Mouse (Mus musculus) layer of hippocampus, adult 2 months (tissue): ENCODE data around the gene Nlrx1. TPM values are rescaled to one million over a fixed set of nuclear protein-coding genes. Genes with fewer than 3 reads are reported as not detected.

Experiments used
- DNase-seq, 2 experiments: peaks; one replicate each; pipeline ENCODE4 v3.0.0; 2022; ENCODE audit warnings: low spot score in 2 of 2
- H3K27ac ChIP-seq: fragments of 200-600 bp; 2 replicates; pipeline ENCODE4 v1.8.1; 2022
- H3K4me3 ChIP-seq: fragments of 200-600 bp; 2 replicates; pipeline ENCODE4 v1.8.1; 2022; ENCODE audit warnings: mild to moderate bottlenecking
- CTCF ChIP-seq: fragments of 200-600 bp; conservative IDR thresholded peaks from 2 replicates; pipeline ENCODE4 v1.8.1; 2022; ENCODE audit warnings: antibody characterized with exemption, mild to moderate bottlenecking, moderate library complexity
- total RNA-seq, 2 experiments: library from RNA; stranded (reverse); gene quantifications; 2 replicates each; pipeline ENCODE4 v1.2.3; 2021

Gene Nlrx1
- total RNA-seq, 2 experiments from 2014 or later = 11.6 to 13.9 TPM

GRCm38 (mm10) chr9:44288959-44289291 is 20.5 kb upstream of the Nlrx1 start:
- H3K27ac ChIP-seq = peak overlapping the region; percentile 89
- no peak for DNase-seq
- H3K4me3 ChIP-seq = peak overlapping the region; percentile 90
- TF ChIP-seq CTCF = no peak

GRCm38 (mm10) chr9:44288076-44288958 is 19.9 kb upstream of the Nlrx1 start, which contains the start of gene Abcg4:
Abcg4 (minus strand) TSS chr9:44288615.
- Histone ChIP-seq H3K27ac (peak within 1 kb of the TSS; percentile 89), H3K4me3 (peak within 1 kb of the TSS; percentile 90)
- TF ChIP-seq CTCF = no peak
- DNase-seq = no peak

- DNase-seq = no peak
- TF ChIP-seq CTCF = no peak
- H3K4me3 ChIP-seq = peak overlapping the region; percentile 90
- H3K27ac ChIP-seq = peak overlapping the region; percentile 89
Observed at GRCm38 (mm10) chr9:44287401-44288075, 19.1 kb upstream of the Nlrx1 start.

- no peak for TF ChIP-seq CTCF
- Histone ChIP-seq H3K27ac (peak overlapping the region; percentile 89), H3K4me3 (peak overlapping the region; percentile 90)
- no peak for DNase-seq
Observed at GRCm38 (mm10) chr9:44287003-44287400, 18.6 kb upstream of the Nlrx1 start.

GRCm38 (mm10) chr9:44286256-44286850 is 18.0 kb upstream of the Nlrx1 start:
- no peak for TF ChIP-seq CTCF
- Histone ChIP-seq H3K4me3 (peak overlapping the region; percentile 35), H3K27ac (no peak overlapping the region)
- no peak for DNase-seq

GRCm38 (mm10) chr9:44283183-44283582 is 14.8 kb upstream of the Nlrx1 start:
- Histone ChIP-seq H3K27ac (no peak overlapping the region), H3K4me3 (no peak overlapping the region)
- DNase-seq = no peak
- TF ChIP-seq CTCF = no peak

GRCm38 (mm10) chr9:44269973-44270372 is 1.6 kb upstream of the Nlrx1 start:
- no peak overlapping the region for H3K4me3 ChIP-seq
- no peak for DNase-seq
- H3K27ac ChIP-seq = no peak overlapping the region
- TF ChIP-seq CTCF = no peak

- peak; percentile 76 for TF ChIP-seq CTCF
- H3K4me3 ChIP-seq = no peak overlapping the region
- H3K27ac ChIP-seq = no peak overlapping the region
- DNase-seq = no peak
Observed at GRCm38 (mm10) chr9:44269077-44269476, 678 bp upstream of the Nlrx1 start.

GRCm38 (mm10) chr9:44268027-44268360 is 405 bp downstream of the Nlrx1 start:
- peak overlapping the region; percentile 96 for H3K27ac ChIP-seq
- peak overlapping the region; percentile 65 for H3K4me3 ChIP-seq
- peak; percentile 79 to 80 for DNase-seq
- peak; percentile 86 for TF ChIP-seq CTCF

- no peak for DNase-seq
- peak; percentile 35 for TF ChIP-seq CTCF
- H3K27ac ChIP-seq = peak overlapping the region; percentile 96
- H3K4me3 ChIP-seq = peak overlapping the region; percentile 65
Observed at GRCm38 (mm10) chr9:44267319-44268026, 926 bp downstream of the Nlrx1 start.

GRCm38 (mm10) chr9:44266478-44267226 is 1.7 kb downstream of the Nlrx1 start:
- Histone ChIP-seq H3K4me3 (no peak overlapping the region), H3K27ac (peak overlapping the region; percentile 96)
- no peak for DNase-seq
- no peak for TF ChIP-seq CTCF

GRCm38 (mm10) chr9:44261388-44261787 is 7.0 kb downstream of the Nlrx1 start:
- TF ChIP-seq CTCF = no peak
- Histone ChIP-seq H3K27ac (no peak overlapping the region), H3K4me3 (no peak overlapping the region)
- DNase-seq = no peak
